Mouse (Mus musculus) heart, postnatal 0 days (tissue): ENCODE data around the gene Hist1h2bf. TPM values are rescaled to one million over a fixed set of nuclear protein-coding genes. Genes with fewer than 3 reads are reported as not detected.
"Not testable (repeated sequence)": the region's sequence is repeated elsewhere in the genome, so short reads cannot be mapped to it uniquely, and the experiment has no call there.

Experiments
- ATAC-seq: fragments of 200-750 bp; cut with Nextera tagmentation; 2 replicates; pipeline ENCODE4 v1.8.0; 2017; ENCODE audit warnings: low read depth, moderate number of reproducible peaks, moderate library complexity; ENCODE audit not compliant: insufficient read depth
- DNase-seq: peaks from one replicate; pipeline ENCODE4 v3.0.0-alpha.2; 2016; ENCODE audit warnings: low spot score
- H3K27ac ChIP-seq: fragments of 300-500 bp; sonication (generic); 2 replicates; pipeline ENCODE4 v1.5.1; 2014; ENCODE audit warnings: low read depth, mild to moderate bottlenecking
- H3K27me3 ChIP-seq: fragments of 300-500 bp; sonication (generic); 2 replicates; pipeline ENCODE4 v1.6.1; 2014; ENCODE audit warnings: low read length, mixed read lengths; ENCODE audit not compliant: control insufficient read depth, insufficient read depth
- H3K36me3 ChIP-seq: fragments of 300-500 bp; sonication (generic); replicated peaks from 2 replicates; pipeline ENCODE4 v1.6.1; 2014; ENCODE audit warnings: low read length, mixed read lengths; ENCODE audit not compliant: control insufficient read depth, insufficient read depth
- H3K4me1 ChIP-seq: fragments of 300-500 bp; sonication (generic); 2 replicates; pipeline ENCODE4 v1.6.1; 2014; ENCODE audit warnings: antibody characterized with exemption; ENCODE audit not compliant: control insufficient read depth, insufficient read depth
- H3K4me2 ChIP-seq: fragments of 300-500 bp; sonication (generic); 2 replicates; pipeline ENCODE4 v1.6.1; 2014; ENCODE audit warnings: low read depth, mild to moderate bottlenecking, low read length, moderate library complexity
- H3K4me3 ChIP-seq: fragments of 300-500 bp; sonication (generic); 2 replicates; pipeline ENCODE4 v1.5.1; 2014; ENCODE audit warnings: low read depth, low read length
- H3K9ac ChIP-seq: fragments of 300-500 bp; sonication (generic); replicated peaks from 2 replicates; pipeline ENCODE4 v1.6.1; 2014; ENCODE audit warnings: low read depth, low read length, mixed read lengths
- H3K9me3 ChIP-seq: fragments of 300-500 bp; sonication (generic); replicated peaks from 2 replicates; pipeline ENCODE4 v1.6.1; 2016; ENCODE audit warnings: low read length; ENCODE audit not compliant: control insufficient read depth
- CTCF ChIP-seq: IDR thresholded peaks from 2 replicates; pipeline ENCODE4 v1.5.1; 2016; ENCODE audit warnings: antibody characterized with exemption, control low read depth, low read depth
- EP300 ChIP-seq: IDR thresholded peaks from 2 replicates; pipeline ENCODE4 v1.6.1; 2016; ENCODE audit warnings: antibody characterized with exemption, low read depth
- WGBS: fragments of 180-500 bp; shearing (Covaris S2); extraction: QIAGEN DNeasy Blood & Tissue Kit; methylation state at CpG from one replicate; pipeline ENCODE4 v1.1.7; 2014; 5-methylcytosine and 5-hydroxymethylcytosine counted together
- polyA plus RNA-seq: library from polyadenylated mRNA; unstranded; fragments of >200 nt; fragmentation: Nextera tagmentation; extraction: Ambion mirVana; gene quantifications from 2 replicates; pipeline ENCODE4 v1.2.1, GENCODE M21; 2015
- total RNA-seq: library from RNA; depleted of rRNA; stranded (reverse); fragments of >200 nt; gene quantifications from 2 replicates; pipeline ENCODE4 v1.2.3, GENCODE M21; 2014; ENCODE audit warnings: low replicate concordance

Gene Hist1h2bf
- total and polyA plus RNA-seq, 2 experiments from 2014 or later: 1.3 to 603 TPM

GRCm38 (mm10) chr13:23534368-23535131 lies 39.4 kb downstream of the Hist1h2bf start:
- Histone ChIP-seq H3K27ac (peak overlapping the region; percentile 100), H3K4me3 (peak overlapping the region; percentile 60), H3K4me2 (peak overlapping the region; percentile 79), H3K9ac (peak overlapping the region; percentile 59; the same call in 1 of the 2 replicates), H3K4me1 (peaks cover 12% of the 10 kb centered on the region), H3K9me3 (no peaks in the 10 kb centered on the region), H3K36me3 (no peaks in the 10 kb centered on the region), H3K27me3 (no peaks in the 10 kb centered on the region)
- WGBS: 1% methylated on average over 15 of the region's 15 CpGs
- no peak for ATAC-seq
- DNase-seq: no peak
- TF ChIP-seq EP300: no peak
- no peak for TF ChIP-seq CTCF

DNA sequence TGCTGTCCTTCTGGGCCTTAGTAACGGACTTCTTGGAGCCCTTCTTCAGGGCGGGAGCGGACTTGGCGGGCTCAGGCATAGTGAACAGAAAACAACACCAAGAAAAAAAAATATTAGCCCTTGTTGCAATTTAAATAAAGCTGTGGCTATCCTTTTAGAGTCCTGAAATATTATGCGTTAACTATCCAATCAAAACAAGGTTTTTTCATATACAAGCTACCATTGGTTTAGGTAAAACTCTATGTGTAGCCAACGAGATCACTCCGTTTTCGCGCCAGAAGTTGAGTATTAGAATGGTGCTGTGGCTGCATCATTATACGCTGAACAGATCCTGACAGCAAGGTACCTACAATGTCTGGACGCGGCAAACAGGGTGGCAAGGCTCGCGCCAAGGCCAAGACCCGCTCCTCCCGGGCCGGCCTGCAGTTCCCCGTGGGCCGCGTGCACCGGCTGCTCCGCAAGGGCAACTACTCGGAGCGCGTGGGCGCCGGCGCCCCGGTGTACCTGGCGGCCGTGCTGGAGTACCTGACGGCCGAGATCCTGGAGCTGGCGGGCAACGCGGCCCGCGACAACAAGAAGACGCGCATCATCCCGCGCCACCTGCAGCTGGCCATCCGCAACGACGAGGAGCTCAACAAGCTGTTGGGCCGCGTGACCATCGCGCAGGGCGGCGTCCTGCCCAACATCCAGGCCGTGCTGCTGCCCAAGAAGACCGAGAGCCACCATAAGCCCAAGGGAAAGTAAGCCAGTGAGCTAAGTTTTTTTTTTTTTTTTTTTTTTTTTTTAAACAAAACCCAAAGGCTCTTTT lies 40.2 kb downstream of the Hist1h2bf start, which contains the start of gene Hist1h2af:
TSS of gene Hist1h2af (plus strand) at position 347 of the 808 bp plus-strand sequence.
- H3K9me3 ChIP-seq, H3K27me3 ChIP-seq, H3K36me3 ChIP-seq: not testable (repeated sequence)
- peak within 1 kb of the TSS; percentile 100 for H3K27ac ChIP-seq
- peak; percentile 86 for DNase-seq
- H3K4me2 ChIP-seq: peak within 1 kb of the TSS; percentile 79
- peak within 1 kb of the TSS; percentile 59; the same call in 1 of the 2 replicates for H3K9ac ChIP-seq
- under 1% methylated on average over 25 of the region's 53 CpGs for WGBS
- ATAC-seq: peak; percentile 8; the same call in 1 of the 2 replicates
- peak within 1 kb of the TSS; percentile 60 for H3K4me3 ChIP-seq
- peaks cover 17% of the 10 kb centered on the region for H3K4me1 ChIP-seq

DNA sequence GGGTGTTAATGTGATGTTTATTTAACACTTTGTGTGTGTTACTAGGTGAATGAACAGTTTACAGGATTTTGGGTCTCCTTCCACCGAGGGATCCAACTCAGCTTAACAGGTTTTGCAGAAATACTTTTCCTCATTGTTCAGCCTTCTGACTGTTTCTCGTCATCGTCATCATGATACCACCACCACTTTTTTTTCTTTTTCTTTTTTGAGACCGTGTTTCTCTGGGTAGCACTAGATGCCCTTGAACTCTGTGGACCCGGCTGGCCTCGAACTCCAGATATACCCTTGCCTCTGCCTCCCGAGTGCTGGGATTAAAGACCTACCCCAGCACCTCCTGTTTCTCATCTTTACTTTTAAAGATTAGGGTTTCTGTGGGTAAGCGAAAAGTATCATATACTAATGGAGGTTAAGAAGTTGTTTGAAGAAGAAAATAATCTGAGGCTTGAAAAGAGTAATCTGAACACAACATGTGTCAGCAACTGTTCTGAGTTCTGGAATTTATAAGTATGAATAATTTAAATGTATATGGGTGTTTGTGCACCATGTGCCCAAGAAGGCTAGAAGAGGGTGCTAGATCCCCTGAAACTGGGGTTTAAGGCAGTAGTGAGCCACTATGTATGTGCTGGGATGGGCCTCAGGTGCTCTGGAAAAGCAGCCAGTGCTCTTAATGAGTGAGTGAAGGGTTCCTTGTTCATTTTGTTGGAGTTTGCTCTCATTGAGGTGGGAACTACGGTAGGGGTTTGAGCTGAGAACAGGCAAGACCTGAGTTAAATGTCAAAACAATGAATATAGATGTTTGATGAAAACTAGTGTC lies 41.5 kb downstream of the Hist1h2bf start:
- Histone ChIP-seq H3K9ac (peak overlapping the region; percentile 87; the same call in 1 of the 2 replicates), H3K4me2 (peak overlapping the region; percentile 79), H3K9me3 (no peaks in the 10 kb centered on the region), H3K4me1 (peaks cover 20% of the 10 kb centered on the region), H3K27me3 (no peaks in the 10 kb centered on the region), H3K36me3 (no peaks in the 10 kb centered on the region), H3K4me3 (peak overlapping the region; percentile 63), H3K27ac (peak overlapping the region; percentile 100)
- ATAC-seq (no peak), DNase-seq (no peak)
- no peak for TF ChIP-seq EP300
- no peak for TF ChIP-seq CTCF
- WGBS: 23% methylated on average over 9 of the region's 9 CpGs

DNA sequence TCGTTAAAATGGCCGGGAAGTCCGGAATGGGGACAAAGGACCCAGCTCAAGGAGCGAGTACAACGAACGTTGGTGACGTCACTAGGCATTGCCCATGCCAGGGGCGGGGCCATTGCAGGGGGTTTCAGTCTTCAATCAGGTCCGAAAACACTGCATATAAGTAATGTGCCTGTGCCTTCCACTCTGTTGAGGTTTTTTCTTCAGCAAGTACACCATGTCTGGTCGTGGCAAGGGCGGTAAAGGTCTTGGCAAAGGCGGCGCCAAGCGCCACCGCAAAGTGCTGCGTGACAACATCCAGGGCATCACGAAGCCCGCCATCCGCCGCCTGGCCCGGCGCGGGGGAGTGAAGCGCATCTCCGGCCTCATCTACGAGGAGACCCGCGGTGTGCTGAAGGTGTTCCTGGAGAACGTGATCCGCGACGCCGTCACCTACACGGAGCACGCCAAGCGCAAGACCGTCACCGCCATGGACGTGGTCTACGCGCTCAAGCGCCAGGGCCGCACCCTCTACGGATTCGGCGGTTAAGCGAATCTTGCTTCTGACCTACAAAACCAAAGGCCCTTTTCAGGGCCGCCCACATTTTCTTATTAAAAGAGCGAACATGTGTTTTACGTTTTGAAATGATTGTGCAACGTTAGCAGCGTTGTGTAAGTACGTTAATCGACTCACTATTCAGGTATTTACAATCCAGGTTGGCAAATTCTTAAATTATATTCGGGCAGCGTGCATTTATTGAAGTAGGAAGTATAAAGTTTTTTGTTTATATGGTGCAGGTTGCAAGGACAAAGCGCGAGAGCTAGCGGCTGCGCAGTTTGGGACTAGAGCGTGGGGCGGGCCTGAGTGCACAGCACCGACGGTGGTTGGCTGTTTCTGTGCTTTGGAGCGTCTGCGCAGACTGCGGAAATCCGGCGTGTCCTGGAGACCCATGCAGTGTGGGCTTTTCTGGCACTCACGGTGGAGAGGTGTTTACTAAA lies 42.8 kb downstream of the Hist1h2bf start, which contains the start of gene Hist1h4h:
TSS of gene Hist1h4h (plus strand) at position 150 of the 975 bp plus-strand sequence.
- no peaks in the 10 kb centered on the region for H3K36me3 ChIP-seq

More for the DNA sequence above, 42.8 kb downstream of the Hist1h2bf start, which contains the start of gene Hist1h4h:
- Histone ChIP-seq H3K9ac (peak within 1 kb of the TSS; percentile 87), H3K27ac (peak within 1 kb of the TSS; percentile 100), H3K4me3 (peak within 1 kb of the TSS; percentile 63), H3K27me3 (no peaks in the 10 kb centered on the region), H3K4me1 (peaks cover 20% of the 10 kb centered on the region), H3K9me3 (no peaks in the 10 kb centered on the region), H3K4me2 (peak within 1 kb of the TSS; percentile 79)
- no peak for TF ChIP-seq CTCF
- peak; percentile 87 for TF ChIP-seq EP300
- ATAC-seq: peak; percentile 79
- WGBS: under 1% methylated on average over 55 of the region's 70 CpGs
- peak; percentile 96 for DNase-seq
